Mouse (Mus musculus): ENCODE results near the gene Casz1.

Casz1 gene

GRCm38 (mm10) chr4:148930721-148931229 lies 126.5 kb downstream of the Casz1 start:
- in situ Hi-C loops (cut with MboI, MseI) = no loop called here

GRCm38 (mm10) chr4:148933109-148933508 lies 128.9 kb downstream of the Casz1 start:
- in situ Hi-C loops (cut with MboI, MseI) = no loop called here

GRCm38 (mm10) chr4:148935211-148935610 lies 131.0 kb downstream of the Casz1 start:
- in situ Hi-C loops (cut with MboI, MseI) = no loop called here

- in situ Hi-C loops (cut with MboI, MseI) = no loop called here
Observed at GRCm38 (mm10) chr4:148936111-148936510, 131.9 kb downstream of the Casz1 start.

GRCm38 (mm10) chr4:148936727-148937126 lies 132.5 kb downstream of the Casz1 start:
- in situ Hi-C loops (cut with MboI, MseI) = no loop called here

GRCm38 (mm10) chr4:148938546-148938945 lies 134.3 kb downstream of the Casz1 start:
- in situ Hi-C loops (cut with MboI, MseI) = no loop called here

- in situ Hi-C loops (cut with MboI, MseI) = loop anchor here (10.0 kb wide), 1 partner anchor 1076 kb away; the partner anchor contains the start of genes Fv1 and Miip
Observed at GRCm38 (mm10) chr4:148940674-148941211, 136.5 kb downstream of the Casz1 start.

- in situ Hi-C loops (cut with MboI, MseI) = loop anchor here (10.0 kb wide), 1 partner anchor 1077 kb away; the partner anchor contains the start of genes Fv1 and Miip
Observed at GRCm38 (mm10) chr4:148941321-148941720, 137.1 kb downstream of the Casz1 start.

- in situ Hi-C loops (cut with MboI, MseI) = loop anchor here (10.0 kb wide), 1 partner anchor 1078 kb away; the partner anchor contains the start of genes Fv1 and Miip
Observed at GRCm38 (mm10) chr4:148943099-148943498, 138.9 kb downstream of the Casz1 start.

- in situ Hi-C loops (cut with MboI, MseI) = loop anchor here (10.0 kb wide), 1 partner anchor 1081 kb away; the partner anchor contains the start of genes Fv1 and Miip
Observed at GRCm38 (mm10) chr4:148945476-148945881, 141.2 kb downstream of the Casz1 start.

GRCm38 (mm10) chr4:148946071-148946470 lies 141.8 kb downstream of the Casz1 start:
- in situ Hi-C loops (cut with MboI, MseI) = loop anchor here (10.0 kb wide), 1 partner anchor 1081 kb away; the partner anchor contains the start of genes Fv1 and Miip

GRCm38 (mm10) chr4:148947833-148948388 lies 143.7 kb downstream of the Casz1 start:
- in situ Hi-C loops (cut with MboI, MseI) = loop anchor here (10.0 kb wide), 1 partner anchor 1083 kb away; the partner anchor contains the start of genes Fv1 and Miip

GRCm38 (mm10) chr4:148950487-148950886 lies 146.3 kb downstream of the Casz1 start:
- in situ Hi-C loops (cut with MboI, MseI) = no loop called here

GRCm38 (mm10) chr4:148950932-148951650 lies 146.9 kb downstream of the Casz1 start:
- in situ Hi-C loops (cut with MboI, MseI) = no loop called here

- in situ Hi-C loops (cut with MboI, MseI) = no loop called here
Observed at GRCm38 (mm10) chr4:148951821-148952291, 147.6 kb downstream of the Casz1 start.

GRCm38 (mm10) chr4:148952328-148953222 lies 148.3 kb downstream of the Casz1 start:
- in situ Hi-C loops (cut with MboI, MseI) = no loop called here

- in situ Hi-C loops (cut with MboI, MseI) = no loop called here
Observed at GRCm38 (mm10) chr4:148955131-148955813, 151.0 kb downstream of the Casz1 start.

- in situ Hi-C loops (cut with MboI, MseI) = no loop called here
Observed at GRCm38 (mm10) chr4:148960011-148960410, 155.8 kb downstream of the Casz1 start.

GRCm38 (mm10) chr4:148961081-148961480 lies 156.9 kb downstream of the Casz1 start:
- in situ Hi-C loops (cut with MboI, MseI) = no loop called here

GRCm38 (mm10) chr4:148962096-148962495 lies 157.9 kb downstream of the Casz1 start:
- in situ Hi-C loops (cut with MboI, MseI) = no loop called here
